Mouse (Mus musculus) heart, embryonic 15.5 days (tissue): ENCODE measurements around the gene Triobp. TPM values are rescaled to one million over a fixed set of nuclear protein-coding genes. Genes with fewer than 3 reads are reported as not detected.
"Not testable (repeated sequence)": the region's sequence is repeated elsewhere in the genome, so short reads cannot be mapped to it uniquely, and the experiment has no call there.

Source experiments
- ATAC-seq: fragments of 200-750 bp; cut with Nextera tagmentation; replicated peaks from 2 replicates; pipeline ENCODE4 v1.8.0; 2017; ENCODE audit warnings: low read depth, moderate TSS enrichment; ENCODE audit not compliant: insufficient number of reproducible peaks, insufficient read depth, low FRiP score
- H3K27ac ChIP-seq: fragments of 300-500 bp; sonication (generic); 2 replicates; pipeline ENCODE4 v1.5.1; 2015; ENCODE audit warnings: mild to moderate bottlenecking, inconsistent platforms
- H3K27me3 ChIP-seq: fragments of 300-500 bp; sonication (generic); 2 replicates; pipeline ENCODE4 v1.6.1; 2015; ENCODE audit warnings: inconsistent platforms
- H3K36me3 ChIP-seq: fragments of 300-500 bp; sonication (generic); 2 replicates; pipeline ENCODE4 v1.6.1; 2015; ENCODE audit warnings: mild to moderate bottlenecking, inconsistent platforms
- H3K4me1 ChIP-seq: fragments of 300-500 bp; sonication (generic); replicated peaks from 2 replicates; pipeline ENCODE4 v1.6.1; 2015; ENCODE audit warnings: inconsistent platforms
- H3K4me2 ChIP-seq: fragments of 300-500 bp; sonication (generic); 2 replicates; pipeline ENCODE4 v1.6.1; 2015; ENCODE audit warnings: inconsistent platforms, mild to moderate bottlenecking, moderate library complexity
- H3K4me3 ChIP-seq: fragments of 300-500 bp; sonication (generic); 2 replicates; pipeline ENCODE4 v1.5.1; 2015; ENCODE audit warnings: mild to moderate bottlenecking, inconsistent platforms
- H3K9ac ChIP-seq: fragments of 300-500 bp; sonication (generic); 2 replicates; pipeline ENCODE4 v1.6.1; 2015; ENCODE audit warnings: mild to moderate bottlenecking, inconsistent platforms
- H3K9me3 ChIP-seq: fragments of 300-500 bp; sonication (generic); replicated peaks from 2 replicates; pipeline ENCODE4 v1.6.1; 2016; ENCODE audit warnings: inconsistent platforms
- WGBS: fragments of 180-500 bp; shearing (Covaris S2); methylation state at CpG from one replicate; pipeline ENCODE4 v1.1.7; 2015; ENCODE audit warnings: mixed read lengths; 5-methylcytosine and 5-hydroxymethylcytosine counted together
- polyA plus RNA-seq: library from polyadenylated mRNA; unstranded; fragments of >200 nt; fragmentation: Nextera tagmentation; extraction: Ambion mirVana; gene quantifications from 2 replicates; pipeline ENCODE4 v1.2.1, GENCODE M21; 2015

The Triobp gene
- polyA plus RNA-seq, 1 experiment from 2014 or later, result 36.8 TPM

GRCm38 (mm10) chr15:79006638-79007037 is 59.1 kb downstream of the Triobp start:
- H3K36me3 ChIP-seq, result peaks cover 46% of the 10 kb centered on the region
- H3K9me3 ChIP-seq, result no peaks in the 10 kb centered on the region

GRCm38 (mm10) chr15:79007059-79007458 is 59.5 kb downstream of the Triobp start:
- peaks cover 42% of the 10 kb centered on the region for H3K36me3 ChIP-seq
- 92% methylated on average over 5 of the region's 5 CpGs for WGBS
- H3K9me3 ChIP-seq, result no peaks in the 10 kb centered on the region
- no peak overlapping the region for H3K4me3 ChIP-seq
- no peak overlapping the region for H3K27ac ChIP-seq
- no peaks in the 10 kb centered on the region for H3K27me3 ChIP-seq
- H3K4me2 ChIP-seq, result no peak overlapping the region
- H3K4me1 ChIP-seq, result 0 out of 2 replicates have a peak, but pooled peaks cover 3% of the 10 kb centered on the region
- H3K9ac ChIP-seq, result no peak overlapping the region
- no peak for ATAC-seq

More at GRCm38 (mm10) chr15:79006638-79007037, 59.1 kb downstream of the Triobp start:
- Histone ChIP-seq H3K27ac (no peak overlapping the region), H3K4me3 (no peak overlapping the region), H3K9ac (no peak overlapping the region), H3K4me2 (no peak overlapping the region), H3K27me3 (no peaks in the 10 kb centered on the region), H3K4me1 (peaks cover 7% of the 10 kb centered on the region; the same call in 1 of the 2 replicates)
- ATAC-seq, result no peak
- WGBS, result 66% methylated on average over 3 of the region's 3 CpGs

GRCm38 (mm10) chr15:79007836-79008235 is 60.3 kb downstream of the Triobp start:
- H3K36me3 ChIP-seq, result peaks cover 34% of the 10 kb centered on the region
- not testable (repeated sequence) for ATAC-seq, H3K4me2 ChIP-seq, H3K9me3 ChIP-seq, H3K4me1 ChIP-seq, H3K9ac ChIP-seq, H3K4me3 ChIP-seq, H3K27me3 ChIP-seq, H3K27ac ChIP-seq
- 85% methylated on average over 6 of the region's 6 CpGs for WGBS

GRCm38 (mm10) chr15:79009734-79010133 is 62.2 kb downstream of the Triobp start:
- Histone ChIP-seq H3K4me2 (no peak overlapping the region), H3K4me3 (no peak overlapping the region), H3K36me3 (peaks cover 17% of the 10 kb centered on the region), H3K9ac (no peak overlapping the region), H3K9me3 (no peaks in the 10 kb centered on the region), H3K27ac (no peak overlapping the region), H3K27me3 (no peaks in the 10 kb centered on the region), H3K4me1 (0 out of 2 replicates have a peak, but pooled peaks cover 3% of the 10 kb centered on the region)
- 57% methylated on average over 5 of the region's 5 CpGs for WGBS
- no peak; the same call in 1 of the 2 replicates for ATAC-seq

- no peaks in the 10 kb centered on the region; the same call in 1 of the 2 replicates for H3K36me3 ChIP-seq
- H3K27ac ChIP-seq, result no peak overlapping the region
- H3K27me3 ChIP-seq, result no peaks in the 10 kb centered on the region
- 0 out of 2 replicates have a peak, but pooled peaks cover 3% of the 10 kb centered on the region for H3K4me1 ChIP-seq
- H3K4me3 ChIP-seq, result no peak overlapping the region
- WGBS, result 54% methylated on average over 10 of the region's 10 CpGs
- no peak overlapping the region for H3K9ac ChIP-seq
- no peak overlapping the region for H3K4me2 ChIP-seq
- H3K9me3 ChIP-seq, result no peaks in the 10 kb centered on the region
- ATAC-seq, result no peak
Measured at GRCm38 (mm10) chr15:79011550-79011949, 64.0 kb downstream of the Triobp start.

GRCm38 (mm10) chr15:79013382-79013781 is 65.9 kb downstream of the Triobp start:
- Histone ChIP-seq H3K9ac (no peak overlapping the region), H3K27me3 (no peaks in the 10 kb centered on the region), H3K4me3 (no peak overlapping the region), H3K27ac (no peak overlapping the region), H3K4me1 (0 out of 2 replicates have a peak, but pooled peaks cover 3% of the 10 kb centered on the region), H3K9me3 (no peaks in the 10 kb centered on the region), H3K4me2 (no peak overlapping the region), H3K36me3 (no peaks in the 10 kb centered on the region)
- 64% methylated on average over 7 of the region's 7 CpGs for WGBS
- ATAC-seq, result no peak

GRCm38 (mm10) chr15:79018191-79018590 is 70.7 kb downstream of the Triobp start:
- no peaks in the 10 kb centered on the region for H3K36me3 ChIP-seq
- no peak overlapping the region for H3K4me3 ChIP-seq
- no peak overlapping the region for H3K9ac ChIP-seq
- no peaks in the 10 kb centered on the region for H3K9me3 ChIP-seq
- no peaks in the 10 kb centered on the region for H3K27me3 ChIP-seq
- H3K4me1 ChIP-seq, result no peaks in the 10 kb centered on the region
- ATAC-seq, result no peak
- H3K4me2 ChIP-seq, result no peak overlapping the region
- H3K27ac ChIP-seq, result no peak overlapping the region
- WGBS, result 34% methylated on average over 4 of the region's 4 CpGs

- Histone ChIP-seq H3K4me1 (no peaks in the 10 kb centered on the region), H3K4me2 (no peak overlapping the region), H3K36me3 (no peaks in the 10 kb centered on the region), H3K27me3 (no peaks in the 10 kb centered on the region), H3K4me3 (no peak overlapping the region), H3K9ac (no peak overlapping the region), H3K27ac (no peak overlapping the region), H3K9me3 (no peaks in the 10 kb centered on the region)
- no peak for ATAC-seq
- 54% methylated on average over 3 of the region's 3 CpGs for WGBS
Measured at GRCm38 (mm10) chr15:79018886-79019285, 71.4 kb downstream of the Triobp start.

GRCm38 (mm10) chr15:79022671-79023230 is 75.2 kb downstream of the Triobp start:
- no peak overlapping the region for H3K27ac ChIP-seq
- H3K4me1 ChIP-seq, result peaks cover 18% of the 10 kb centered on the region
- no peaks in the 10 kb centered on the region for H3K9me3 ChIP-seq
- H3K36me3 ChIP-seq, result no peaks in the 10 kb centered on the region
- H3K4me2 ChIP-seq, result no peak overlapping the region
- WGBS, result 49% methylated on average over 10 of the region's 10 CpGs
- ATAC-seq, result no peak
- H3K4me3 ChIP-seq, result no peak overlapping the region
- H3K27me3 ChIP-seq, result no peaks in the 10 kb centered on the region
- no peak overlapping the region for H3K9ac ChIP-seq

GRCm38 (mm10) chr15:79023366-79023765 is 75.8 kb downstream of the Triobp start:
- no peak for ATAC-seq
- Histone ChIP-seq H3K4me1 (peaks cover 19% of the 10 kb centered on the region), H3K27me3 (no peaks in the 10 kb centered on the region), H3K9me3 (no peaks in the 10 kb centered on the region), H3K27ac (no peak overlapping the region), H3K9ac (no peak overlapping the region), H3K36me3 (no peaks in the 10 kb centered on the region), H3K4me3 (no peak overlapping the region), H3K4me2 (no peak overlapping the region)
- 69% methylated on average over 1 of the region's 1 CpGs for WGBS

- no peak for ATAC-seq
- 17% methylated on average over 16 of the region's 18 CpGs for WGBS
Measured at GRCm38 (mm10) chr15:79025687-79026308, 78.3 kb downstream of the Triobp start.

More at GRCm38 (mm10) chr15:79025687-79026308, 78.3 kb downstream of the Triobp start:
- H3K9ac ChIP-seq, result no peak overlapping the region
- no peaks in the 10 kb centered on the region for H3K27me3 ChIP-seq
- peak overlapping the region; percentile 20 for H3K4me3 ChIP-seq
- H3K36me3 ChIP-seq, result no peaks in the 10 kb centered on the region
- no peaks in the 10 kb centered on the region for H3K9me3 ChIP-seq
- peak overlapping the region; percentile 49 for H3K4me2 ChIP-seq
- peaks cover 25% of the 10 kb centered on the region for H3K4me1 ChIP-seq
- H3K27ac ChIP-seq, result no peak overlapping the region
